Mouse (Mus musculus) embryonic facial prominence, embryonic 14.5 days (tissue): ENCODE data around the gene Btbd11. TPM values are rescaled to one million over a fixed set of nuclear protein-coding genes. Genes with fewer than 3 reads are reported as not detected.
A peak's percentile ranks its signal among the peaks of the same experiment; 100 is the strongest.

Experiments
- ATAC-seq: fragments of 200-750 bp; cut with Nextera tagmentation; 2 replicates; pipeline ENCODE4 v1.8.0; 2017; ENCODE audit warnings: low read depth, moderate number of reproducible peaks, moderate TSS enrichment
- DNase-seq: peaks from one replicate; pipeline ENCODE4 v3.0.0-alpha.2; 2015; ENCODE audit warnings: low spot score
- H3K27ac ChIP-seq: fragments of 300-500 bp; sonication (generic); replicated peaks from 2 replicates; pipeline ENCODE4 v1.5.1; 2014; ENCODE audit warnings: low read depth, mild to moderate bottlenecking, low read length, moderate library complexity
- H3K27me3 ChIP-seq: fragments of 300-500 bp; sonication (generic); replicated peaks from 2 replicates; pipeline ENCODE4 v1.6.1; 2014; ENCODE audit warnings: low read length; ENCODE audit not compliant: control insufficient read depth, insufficient read depth
- H3K36me3 ChIP-seq: fragments of 300-500 bp; sonication (generic); 2 replicates; pipeline ENCODE4 v1.6.1; 2014; ENCODE audit warnings: low read length, mixed read lengths; ENCODE audit not compliant: control insufficient read depth, insufficient read depth
- H3K4me1 ChIP-seq: fragments of 300-500 bp; sonication (generic); 2 replicates; pipeline ENCODE4 v1.6.1; 2014; ENCODE audit warnings: antibody characterized with exemption, low read length; ENCODE audit not compliant: control insufficient read depth, insufficient read depth
- H3K4me2 ChIP-seq: fragments of 300-500 bp; sonication (generic); 2 replicates; pipeline ENCODE4 v1.6.1; 2014; ENCODE audit warnings: low read depth, mild to moderate bottlenecking, low read length, moderate library complexity, mixed read lengths
- H3K4me3 ChIP-seq: fragments of 300-500 bp; sonication (generic); 2 replicates; pipeline ENCODE4 v1.5.1; 2014; ENCODE audit warnings: low read depth, mild to moderate bottlenecking, low read length
- H3K9ac ChIP-seq: fragments of 300-500 bp; sonication (generic); 2 replicates; pipeline ENCODE4 v1.6.1; 2014; ENCODE audit warnings: low read depth, mild to moderate bottlenecking, low read length, moderate library complexity, mixed read lengths
- H3K9me3 ChIP-seq: fragments of 300-500 bp; sonication (generic); 2 replicates; pipeline ENCODE4 v1.6.1; 2016; ENCODE audit warnings: low read length; ENCODE audit not compliant: control insufficient read depth
- WGBS: fragments of 180-500 bp; shearing (Covaris S2); extraction: QIAGEN DNeasy Blood & Tissue Kit; methylation state at CpG from one replicate; pipeline ENCODE4 v1.1.7; 2014; 5-methylcytosine and 5-hydroxymethylcytosine counted together
- polyA plus RNA-seq: library from polyadenylated mRNA; unstranded; fragments of >200 nt; fragmentation: Nextera tagmentation; extraction: Ambion mirVana; gene quantifications from 2 replicates; pipeline ENCODE4 v1.2.1, GENCODE M21; 2014

Gene Btbd11
- polyA plus RNA-seq, 1 experiment from 2014 or later, result 5.8 TPM

DNA sequence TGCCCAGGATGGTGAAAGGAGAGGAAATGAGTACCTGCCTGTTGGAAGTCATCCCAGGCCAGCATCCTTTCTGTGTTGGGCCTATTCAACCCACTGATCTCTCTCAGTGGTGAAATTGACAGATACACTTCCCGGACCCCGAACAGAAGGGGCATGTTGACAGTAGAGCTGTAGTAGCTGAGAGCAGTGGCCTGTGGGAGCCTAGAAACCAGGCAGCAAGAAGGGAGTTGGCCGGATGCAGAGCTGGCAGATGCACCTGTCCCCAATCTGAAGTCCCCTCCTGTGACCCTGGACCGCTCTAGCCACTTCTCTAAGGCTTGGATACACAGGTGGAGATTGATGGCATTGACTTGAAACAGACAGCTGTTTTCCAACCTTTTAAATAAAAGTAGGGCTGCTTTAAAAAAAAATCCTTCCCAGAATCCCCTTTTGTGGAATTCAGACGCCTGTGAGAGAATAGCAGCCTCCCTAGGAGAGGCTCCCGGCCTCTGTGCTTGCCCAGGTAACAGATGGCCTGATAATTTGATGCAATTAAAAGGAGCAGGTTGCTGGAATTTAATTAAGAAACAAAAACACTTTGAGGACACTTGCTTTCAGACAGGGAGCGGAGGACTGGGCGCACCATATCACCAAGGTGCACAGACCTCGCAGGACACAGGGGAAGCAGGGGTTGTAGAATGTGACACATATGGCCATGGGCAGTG is 89.2 kb downstream of the Btbd11 start:
- H3K4me3 ChIP-seq, result no peak overlapping the region
- H3K4me2 ChIP-seq, result no peak overlapping the region
- H3K9me3 ChIP-seq, result no peaks in the 10 kb centered on the region
- DNase-seq (no peak), ATAC-seq (no peak)
- peaks cover 12% of the 10 kb centered on the region for H3K4me1 ChIP-seq
- no peaks in the 10 kb centered on the region for H3K36me3 ChIP-seq
- no peak overlapping the region for H3K9ac ChIP-seq
- H3K27me3 ChIP-seq, result no peaks in the 10 kb centered on the region
- no peak overlapping the region for H3K27ac ChIP-seq
- 82% methylated on average over 9 of the region's 9 CpGs for WGBS

DNA sequence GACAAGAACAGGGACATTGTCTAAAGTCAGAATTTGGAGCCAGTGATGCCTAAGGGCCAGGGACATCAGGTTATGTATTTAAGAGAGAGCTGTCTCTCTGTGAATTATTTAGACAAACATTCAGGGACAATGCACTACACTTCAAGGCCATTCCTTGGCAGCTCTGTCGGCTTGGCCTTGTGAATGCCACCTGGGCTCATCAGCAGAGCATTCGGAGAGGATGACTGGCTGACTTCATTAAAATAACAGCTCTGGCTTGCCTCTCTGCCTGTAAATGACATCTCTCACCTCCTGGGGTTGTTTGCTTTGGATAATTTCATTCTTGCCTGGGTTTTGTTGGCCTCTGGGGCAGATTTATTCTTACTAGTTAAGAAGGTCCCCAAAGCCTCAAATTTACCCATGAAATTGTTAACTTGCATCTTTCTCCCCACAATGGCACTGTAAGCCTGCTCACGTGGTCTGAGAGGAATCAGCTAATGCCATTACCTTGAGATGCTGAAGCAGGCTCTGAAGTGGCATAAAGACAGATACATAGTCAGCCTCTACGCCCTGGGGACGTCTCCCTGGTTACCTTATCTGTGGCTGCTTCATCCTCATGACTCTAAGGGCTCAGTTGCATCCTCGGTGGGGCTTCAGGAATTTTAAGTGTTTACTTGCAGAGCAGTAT is 93.5 kb downstream of the Btbd11 start:
- peaks cover 21% of the 10 kb centered on the region for H3K4me1 ChIP-seq
- DNase-seq (no peak), ATAC-seq (no peak)
- H3K9me3 ChIP-seq, result no peaks in the 10 kb centered on the region
- H3K4me3 ChIP-seq, result no peak overlapping the region
- H3K27ac ChIP-seq, result no peak overlapping the region
- H3K27me3 ChIP-seq, result no peaks in the 10 kb centered on the region
- H3K9ac ChIP-seq, result no peak overlapping the region
- 44% methylated on average over 6 of the region's 6 CpGs for WGBS
- no peak overlapping the region for H3K4me2 ChIP-seq
- H3K36me3 ChIP-seq, result no peaks in the 10 kb centered on the region

DNA sequence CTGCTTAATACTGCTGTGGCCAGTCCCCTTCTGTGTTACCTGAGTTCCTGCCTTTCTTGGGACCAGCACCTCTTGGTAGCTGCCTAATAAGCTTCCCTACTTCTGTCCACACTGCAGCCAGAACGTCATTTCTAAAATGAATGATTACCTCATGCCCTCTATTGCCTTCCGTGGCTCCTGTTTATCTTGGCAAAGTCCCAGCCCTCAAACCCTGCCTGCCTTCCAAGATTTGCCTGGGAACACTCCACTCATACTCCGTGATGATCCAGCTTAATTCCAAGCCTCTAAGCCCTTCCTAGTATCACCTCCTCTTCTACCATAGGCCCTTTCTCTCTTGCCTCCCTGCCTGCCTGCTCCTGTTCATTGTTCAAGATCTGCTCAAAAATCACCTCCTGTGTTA is 94.5 kb downstream of the Btbd11 start:
- Histone ChIP-seq H3K4me2 (no peak overlapping the region), H3K27me3 (no peaks in the 10 kb centered on the region), H3K36me3 (no peaks in the 10 kb centered on the region), H3K4me3 (no peak overlapping the region), H3K9ac (no peak overlapping the region), H3K4me1 (peaks cover 21% of the 10 kb centered on the region), H3K9me3 (no peaks in the 10 kb centered on the region), H3K27ac (no peak overlapping the region)
- DNase-seq, result peak; percentile 56
- peak; percentile 42; the same call in 1 of the 2 replicates for ATAC-seq
- 23% methylated on average over 3 of the region's 3 CpGs for WGBS

DNA sequence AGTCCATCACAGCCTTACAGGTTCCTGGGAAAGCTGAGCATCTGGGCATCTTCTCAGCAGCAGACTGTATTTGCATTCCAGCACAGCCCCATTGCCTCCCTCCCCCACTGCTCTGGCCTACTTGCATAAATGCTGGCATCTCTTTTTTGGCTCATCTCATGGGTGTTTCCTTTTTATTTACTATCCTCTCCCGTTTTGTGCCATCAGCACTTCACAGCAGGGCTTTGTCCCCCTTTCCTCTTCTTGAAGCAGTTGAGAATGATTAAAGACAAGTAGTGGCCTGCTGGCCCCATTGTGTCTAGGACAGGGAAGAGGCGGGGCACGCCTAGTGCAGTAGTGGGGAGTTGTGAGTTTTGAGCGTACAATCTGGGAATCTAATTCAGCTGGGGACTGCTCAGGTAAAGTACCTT is 95.5 kb downstream of the Btbd11 start:
- no peak overlapping the region for H3K27ac ChIP-seq
- H3K27me3 ChIP-seq, result no peaks in the 10 kb centered on the region
- H3K4me3 ChIP-seq, result no peak overlapping the region
- ATAC-seq, result peak; percentile 74
- H3K9me3 ChIP-seq, result no peaks in the 10 kb centered on the region
- peaks cover 21% of the 10 kb centered on the region for H3K4me1 ChIP-seq
- H3K9ac ChIP-seq, result no peak overlapping the region
- WGBS, result 31% methylated on average over 4 of the region's 4 CpGs
- no peaks in the 10 kb centered on the region for H3K36me3 ChIP-seq
- no peak overlapping the region for H3K4me2 ChIP-seq
- DNase-seq, result peak; percentile 59

DNA sequence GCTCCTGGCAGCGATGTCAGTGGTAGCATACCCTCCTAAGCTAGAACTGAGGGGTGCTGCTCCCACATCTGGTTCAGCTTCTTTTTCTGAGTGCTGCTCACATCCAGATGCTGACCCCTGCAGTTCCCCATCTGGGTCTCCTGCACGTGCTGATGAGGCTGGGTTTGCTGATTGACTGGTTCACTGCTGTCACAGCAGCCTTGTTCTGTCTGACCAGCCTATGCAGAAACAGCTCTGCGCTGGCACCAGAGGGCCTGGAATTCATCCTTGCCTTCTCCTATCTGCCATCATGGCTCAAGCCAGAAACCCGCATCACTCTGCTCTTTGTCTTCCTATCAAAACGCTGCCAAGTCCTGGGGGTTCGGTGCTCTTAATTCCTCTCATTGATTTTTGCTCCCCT is 95.9 kb downstream of the Btbd11 start:
- H3K36me3 ChIP-seq, result no peaks in the 10 kb centered on the region
- no peak overlapping the region for H3K4me2 ChIP-seq
- peaks cover 21% of the 10 kb centered on the region for H3K4me1 ChIP-seq
- H3K9me3 ChIP-seq, result no peaks in the 10 kb centered on the region
- H3K4me3 ChIP-seq, result no peak overlapping the region
- ATAC-seq (peak; percentile 20; the same call in 1 of the 2 replicates), DNase-seq (no peak)
- no peaks in the 10 kb centered on the region for H3K27me3 ChIP-seq
- H3K27ac ChIP-seq, result no peak overlapping the region
- no peak overlapping the region for H3K9ac ChIP-seq
- 31% methylated on average over 6 of the region's 6 CpGs for WGBS

DNA sequence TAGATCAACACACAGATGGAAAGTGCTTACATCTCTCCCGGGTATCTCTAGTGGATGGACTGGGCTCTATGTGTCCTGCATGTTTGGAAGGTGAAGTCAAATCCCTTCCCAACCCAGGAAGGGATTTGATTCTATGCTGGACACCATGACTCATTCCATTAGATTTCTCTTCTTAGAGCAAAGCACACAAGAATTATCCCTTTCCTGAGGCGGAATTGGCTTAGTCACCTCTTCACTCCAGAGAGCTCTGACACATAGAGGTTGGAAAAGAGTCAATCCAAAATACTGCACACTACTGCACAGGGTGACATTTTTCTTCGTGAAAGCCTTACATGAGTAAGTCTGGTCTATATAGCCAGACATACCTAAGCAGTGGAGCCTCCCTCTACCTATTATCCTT is 99.8 kb downstream of the Btbd11 start:
- Histone ChIP-seq H3K36me3 (no peaks in the 10 kb centered on the region), H3K4me3 (no peak overlapping the region), H3K9ac (no peak overlapping the region), H3K27ac (no peak overlapping the region), H3K4me1 (peaks cover 14% of the 10 kb centered on the region), H3K9me3 (no peaks in the 10 kb centered on the region), H3K4me2 (no peak overlapping the region), H3K27me3 (no peaks in the 10 kb centered on the region)
- no peak for DNase-seq
- 88% methylated on average over 3 of the region's 3 CpGs for WGBS
- no peak for ATAC-seq

DNA sequence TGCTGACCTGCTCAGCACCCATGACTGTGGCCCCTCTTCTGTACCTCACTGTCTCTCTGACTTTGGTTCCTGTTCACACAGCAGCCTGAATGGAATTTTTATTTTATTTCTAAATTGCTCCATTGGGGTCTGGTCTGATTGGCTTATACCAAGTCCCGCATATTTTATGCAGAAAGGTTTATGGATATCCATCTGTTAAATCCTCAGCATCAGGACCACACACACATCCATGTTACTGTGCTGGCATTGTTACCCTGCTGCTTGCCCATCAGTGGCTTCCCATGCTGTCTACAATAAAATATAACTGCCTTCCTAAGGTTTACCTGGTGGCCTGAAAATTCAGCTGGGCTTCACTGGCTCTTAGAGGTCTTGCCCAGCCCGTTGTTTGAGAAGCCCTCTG is 106.0 kb downstream of the Btbd11 start:
- WGBS, result 87% methylated on average over 2 of the region's 2 CpGs
- ATAC-seq, result no peak
- no peaks in the 10 kb centered on the region for H3K36me3 ChIP-seq
- H3K27me3 ChIP-seq, result no peaks in the 10 kb centered on the region
- H3K9me3 ChIP-seq, result no peaks in the 10 kb centered on the region
- H3K4me3 ChIP-seq, result no peak overlapping the region
- no peak overlapping the region for H3K4me2 ChIP-seq
- H3K9ac ChIP-seq, result no peak overlapping the region
- no peak for DNase-seq
- H3K4me1 ChIP-seq, result no peaks in the 10 kb centered on the region
- no peak overlapping the region for H3K27ac ChIP-seq

DNA sequence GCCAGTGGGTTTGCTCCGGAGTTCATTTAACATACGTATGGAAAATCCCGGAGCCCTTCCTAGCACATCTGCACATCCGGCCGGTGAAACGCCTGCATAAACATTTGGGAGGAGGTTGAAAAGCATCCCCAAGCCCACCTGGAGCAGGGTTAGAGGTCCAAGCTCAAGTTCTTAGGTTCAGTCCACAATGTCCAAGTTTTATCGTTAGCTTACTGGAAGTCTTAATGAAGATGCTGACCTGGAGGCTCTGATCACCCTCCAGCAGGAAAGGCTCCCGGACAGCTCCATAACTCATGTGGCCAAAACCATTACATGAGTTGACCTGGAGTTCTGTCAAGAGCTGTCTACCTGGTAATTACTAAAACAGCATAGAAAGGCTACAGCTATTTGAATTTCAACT is 109.7 kb downstream of the Btbd11 start:
- no peaks in the 10 kb centered on the region for H3K9me3 ChIP-seq
- H3K27ac ChIP-seq, result no peak overlapping the region
- no peaks in the 10 kb centered on the region for H3K27me3 ChIP-seq
- no peak for DNase-seq
- H3K4me3 ChIP-seq, result no peak overlapping the region
- no peak overlapping the region for H3K9ac ChIP-seq
- H3K4me1 ChIP-seq, result no peaks in the 10 kb centered on the region
- ATAC-seq, result no peak
- H3K4me2 ChIP-seq, result no peak overlapping the region
- H3K36me3 ChIP-seq, result no peaks in the 10 kb centered on the region
- WGBS, result 84% methylated on average over 8 of the region's 8 CpGs

DNA sequence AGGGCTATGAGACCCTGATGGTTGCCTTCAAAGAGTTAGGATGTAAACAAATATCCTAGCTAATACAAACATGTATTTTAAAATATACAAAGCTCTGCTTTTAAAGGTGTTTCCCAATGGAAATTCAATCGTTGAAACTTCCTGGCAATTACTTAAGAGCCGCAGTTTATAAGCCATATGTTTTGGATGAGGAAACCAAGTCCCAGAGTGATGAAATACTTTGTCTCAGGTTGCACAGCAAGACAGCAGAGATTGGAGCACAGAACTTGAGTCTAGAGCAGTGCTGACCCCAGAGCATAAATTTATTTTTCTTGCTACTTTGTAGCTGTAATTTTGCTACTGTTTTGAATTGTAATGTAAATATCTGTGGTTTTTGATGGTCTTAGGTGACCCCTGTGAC is 110.4 kb downstream of the Btbd11 start:
- no peaks in the 10 kb centered on the region for H3K9me3 ChIP-seq
- ATAC-seq (no peak), DNase-seq (no peak)
- peaks cover 5% of the 10 kb centered on the region; the same call in 1 of the 2 replicates for H3K4me1 ChIP-seq
- no peak overlapping the region for H3K9ac ChIP-seq
- H3K4me2 ChIP-seq, result no peak overlapping the region
- 33% methylated on average over 2 of the region's 2 CpGs for WGBS
- H3K27ac ChIP-seq, result no peak overlapping the region
- no peaks in the 10 kb centered on the region for H3K36me3 ChIP-seq
- no peak overlapping the region for H3K4me3 ChIP-seq
- H3K27me3 ChIP-seq, result no peaks in the 10 kb centered on the region
